Mouse (Mus musculus) urinary bladder, adult 2 months (tissue): ENCODE results near the gene Zfp991. TPM values are rescaled to one million over a fixed set of nuclear protein-coding genes. Genes with fewer than 3 reads are reported as not detected.
"Not testable (repeated sequence)": the region's sequence is repeated elsewhere in the genome, so short reads cannot be mapped to it uniquely, and the experiment has no call there.

ENCODE experiments used
- DNase-seq: peaks from one replicate; pipeline ENCODE4 v3.0.0; 2022; ENCODE audit warnings: low spot score
- polyA plus RNA-seq: library from polyadenylated mRNA; depleted of rRNA; stranded (reverse); fragments of >200 nt; gene quantifications from 2 replicates; pipeline ENCODE4 v1.2.3, GENCODE M21; 2012; rRNA removed

Gene Zfp991
- 7.6 and 10.3 TPM in 2 replicates for polyA plus RNA-seq

DNA sequence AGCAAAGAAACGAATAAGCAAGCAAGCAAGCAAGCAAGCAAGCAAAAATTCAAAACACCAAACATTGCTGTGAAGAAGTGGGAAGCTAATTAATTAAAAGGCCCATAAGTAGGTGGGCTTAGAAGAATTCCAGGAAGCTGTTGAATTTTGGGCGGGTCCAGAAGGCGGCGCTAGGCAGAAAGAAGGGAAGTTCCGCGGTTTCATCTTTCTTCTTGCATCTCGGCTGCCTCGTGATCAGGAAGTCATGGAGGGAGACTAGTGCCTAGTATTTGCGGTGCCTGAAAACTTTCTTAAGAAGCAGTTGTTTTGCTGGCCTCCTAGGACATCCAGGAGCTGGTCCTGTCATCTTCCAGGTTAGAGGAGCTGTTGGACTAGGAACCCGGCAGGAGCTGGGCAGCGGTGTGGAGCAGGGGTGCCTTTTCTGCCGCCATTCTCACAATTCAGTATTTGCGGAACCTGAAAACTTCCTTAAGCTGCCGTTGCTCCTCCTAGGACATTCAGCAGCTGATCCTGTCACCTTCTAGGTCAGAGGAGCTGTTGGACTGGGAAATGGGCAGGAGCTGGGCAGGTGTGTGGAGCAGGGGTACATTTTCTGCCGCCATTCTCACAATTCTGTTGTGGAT is at the start of gene Zfp991:
Zfp991 (plus strand) TSS at position 202 of the 623 bp plus-strand sequence.
- not testable (repeated sequence) for DNase-seq

GRCm38 (mm10) chr4:147095641-147096040 is 36.2 kb upstream of the Zfp991 start:
- not testable (repeated sequence) for DNase-seq

DNA sequence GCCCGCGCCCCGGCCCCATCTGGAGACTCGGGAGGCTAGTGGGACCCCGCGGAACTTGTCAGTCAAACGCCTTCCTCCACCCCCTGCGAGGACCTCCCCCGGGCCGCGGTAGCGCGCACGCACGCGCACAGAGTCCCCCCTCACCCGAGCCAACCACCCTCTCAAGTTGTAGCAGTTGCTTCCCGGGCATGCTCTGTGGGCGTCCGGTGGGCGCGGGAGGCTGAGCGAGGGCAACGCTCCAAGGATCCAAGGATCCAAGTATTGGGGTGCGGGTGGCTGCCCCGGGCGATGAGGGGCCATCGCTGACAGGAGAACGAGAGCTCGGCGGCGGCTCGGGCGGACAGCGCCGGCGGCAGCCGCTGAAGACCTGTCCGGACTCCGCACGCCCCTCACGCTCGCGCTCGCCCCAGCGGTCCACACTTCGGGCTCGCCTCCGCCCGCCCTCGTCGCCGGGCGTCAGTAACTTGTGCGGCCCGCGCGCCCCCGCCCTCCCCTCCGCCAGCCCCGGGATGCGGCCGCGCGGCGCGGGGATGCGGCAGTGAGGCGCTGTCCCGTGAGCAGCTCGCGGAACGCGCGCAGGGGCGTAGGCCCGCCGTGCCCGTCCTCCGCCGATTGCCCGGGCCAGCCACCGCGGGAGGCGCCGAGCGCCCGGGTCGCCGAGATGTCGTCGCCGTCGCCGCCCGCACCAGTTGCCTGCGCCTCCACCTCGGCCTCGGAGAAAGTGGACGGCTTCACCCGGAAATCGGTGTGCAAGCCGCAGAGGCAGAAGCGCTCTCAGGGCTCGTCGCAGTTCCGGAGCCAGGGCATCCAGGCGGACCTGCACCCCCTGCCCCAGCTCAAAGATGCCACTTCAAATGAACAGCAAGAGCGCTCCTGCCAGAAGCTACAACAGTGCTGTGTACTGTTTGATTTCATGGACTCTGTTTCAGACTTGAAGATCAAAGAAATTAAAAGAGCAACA is 29.9 kb upstream of the Zfp991 start:
- not testable (repeated sequence) for DNase-seq

DNA sequence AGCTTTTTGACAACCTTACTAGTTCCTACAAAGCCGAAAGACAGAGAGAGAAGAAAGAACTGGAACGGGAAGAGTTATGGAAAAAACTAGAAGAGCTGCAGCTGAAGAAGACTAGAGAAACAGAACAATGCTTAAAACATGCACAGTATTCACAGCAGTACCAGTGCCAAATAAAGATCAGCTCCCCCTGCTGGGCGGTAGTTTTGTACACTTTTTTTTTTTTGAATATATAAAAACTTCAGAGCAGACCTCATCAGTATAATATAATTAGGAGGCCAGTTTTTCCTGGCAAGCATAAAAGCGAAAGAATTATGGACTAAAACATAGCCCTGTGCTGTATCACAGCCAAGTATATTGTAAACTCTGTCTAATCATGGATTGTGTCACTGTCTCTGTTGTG is 28.0 kb upstream of the Zfp991 start:
- not testable (repeated sequence) for DNase-seq

GRCm38 (mm10) chr4:147117839-147118238 is 14.0 kb upstream of the Zfp991 start:
- not testable (repeated sequence) for DNase-seq

DNA sequence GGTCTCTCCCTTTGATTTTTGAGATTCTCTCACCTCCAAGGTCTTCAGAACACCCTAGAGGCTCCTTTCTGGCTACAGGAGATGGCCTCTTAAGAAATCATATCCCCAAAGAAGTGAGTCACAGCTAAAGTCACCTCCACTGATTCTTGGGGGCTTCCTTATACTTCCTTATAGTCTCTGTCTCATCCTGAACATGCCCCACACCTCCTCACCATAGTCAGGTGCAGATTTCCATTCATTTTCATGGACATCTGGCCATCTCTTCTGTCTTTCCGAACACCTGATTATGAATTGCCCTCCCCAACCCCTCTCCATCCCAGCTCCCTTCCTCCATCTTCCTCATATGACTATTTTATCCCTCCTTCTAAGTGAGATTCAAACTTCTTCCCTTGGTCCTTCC is 9.6 kb upstream of the Zfp991 start:
- not testable (repeated sequence) for DNase-seq

DNA sequence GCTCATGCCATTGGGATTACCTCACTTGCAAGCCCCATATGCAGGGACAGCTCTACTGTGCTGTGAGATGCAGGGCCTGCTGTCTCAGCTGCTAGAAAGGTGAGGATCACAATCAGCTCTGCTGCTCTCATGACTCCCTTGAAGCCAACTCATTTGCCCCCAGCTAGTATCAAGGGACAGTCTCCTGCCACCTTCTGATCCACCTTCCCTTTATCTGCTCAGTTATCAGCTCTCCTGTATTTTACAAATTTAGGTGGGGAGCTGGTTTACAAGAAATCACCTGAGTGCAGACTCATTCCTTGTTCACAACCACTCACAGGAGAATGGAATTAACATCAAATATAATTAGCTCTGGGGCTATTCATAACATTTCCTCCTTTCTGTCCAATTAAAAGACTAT is 8.0 kb upstream of the Zfp991 start:
- DNase-seq: not testable (repeated sequence)

DNA sequence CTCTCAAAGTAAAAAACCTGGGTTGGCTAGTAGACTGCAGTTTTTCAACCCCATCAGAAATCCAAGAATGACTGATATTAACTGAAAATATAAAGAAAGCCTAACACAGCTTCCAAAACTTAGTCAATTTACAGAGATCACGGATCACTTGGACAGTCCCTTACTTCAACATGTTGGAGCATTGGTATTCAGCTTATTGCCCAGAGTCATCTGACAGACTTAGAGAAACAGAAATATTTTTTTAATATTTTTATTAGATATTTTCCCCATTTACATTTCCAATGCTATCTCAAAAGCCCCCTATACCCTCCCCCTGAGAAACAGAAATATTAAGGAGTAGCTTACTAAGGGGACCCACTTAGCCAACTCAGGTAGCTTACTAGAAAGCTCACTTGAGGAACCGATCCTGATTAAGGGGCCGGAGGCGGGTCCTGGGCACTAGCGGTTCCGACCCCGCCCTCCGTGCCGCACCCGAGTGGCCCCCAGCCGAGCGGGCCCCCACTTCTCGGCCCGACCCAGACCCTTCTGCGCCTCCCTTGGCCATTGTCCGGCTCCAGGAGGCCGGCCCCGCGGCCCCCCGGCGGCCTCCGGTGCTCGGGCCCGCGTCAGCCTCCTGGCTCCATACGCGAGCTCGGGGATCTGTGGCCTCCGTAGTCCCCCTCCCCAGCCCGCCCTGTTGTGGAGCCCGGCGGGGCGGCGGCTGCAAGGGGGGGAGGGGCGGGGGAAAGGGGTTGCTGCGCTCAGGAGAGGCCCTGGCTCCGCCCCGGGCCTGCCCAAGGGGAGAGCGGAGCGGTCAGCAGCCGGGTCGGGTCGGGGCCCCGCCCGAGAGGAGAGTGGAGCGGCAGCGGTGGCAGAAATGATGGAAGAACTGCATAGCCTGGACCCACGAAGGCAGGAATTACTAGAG is 7.2 kb upstream of the Zfp991 start:
- peak; percentile 31 for DNase-seq

GRCm38 (mm10) chr4:147125326-147125725 is 6.5 kb upstream of the Zfp991 start:
- not testable (repeated sequence) for DNase-seq

DNA sequence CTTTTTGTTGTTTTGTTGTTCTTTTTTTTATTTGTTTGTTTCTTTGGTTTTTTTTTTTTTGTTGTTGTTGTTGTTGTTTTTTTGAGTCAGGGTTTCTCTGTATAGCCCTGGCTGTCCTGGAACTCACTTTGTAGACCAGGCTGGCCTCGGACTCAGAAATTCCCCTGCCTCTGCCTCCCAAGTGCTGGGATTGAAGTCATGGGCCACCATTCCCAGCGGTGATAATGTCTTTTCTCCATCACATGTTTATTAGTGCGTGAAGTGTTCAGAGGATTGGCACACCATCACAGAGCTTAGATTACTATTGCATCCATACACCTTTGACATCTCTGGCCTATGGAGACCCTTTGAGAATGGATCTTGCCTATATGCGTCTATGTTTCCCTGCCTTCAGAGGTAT is 6.0 kb upstream of the Zfp991 start:
- not testable (repeated sequence) for DNase-seq

- not testable (repeated sequence) for DNase-seq
Observed at GRCm38 (mm10) chr4:147126435-147126834, 5.4 kb upstream of the Zfp991 start.

DNA sequence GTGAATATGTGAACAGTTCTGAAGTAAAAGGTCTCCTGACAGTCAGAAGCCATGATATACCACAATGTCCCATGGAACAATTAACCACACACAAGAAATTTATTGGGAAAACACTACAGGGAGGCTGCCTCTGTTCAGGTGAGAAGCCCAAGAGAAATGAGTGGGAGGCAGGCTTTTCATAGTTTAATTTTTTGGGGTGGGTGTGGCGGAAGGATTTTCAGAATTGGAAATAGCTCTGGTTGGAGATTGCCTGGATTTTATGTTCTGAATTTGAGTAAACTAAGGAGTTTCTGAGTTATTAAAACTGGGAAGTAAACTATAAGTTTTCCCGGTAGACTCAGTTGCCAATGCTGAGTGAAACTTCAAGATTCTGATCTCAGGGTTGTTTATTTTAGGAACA is 4.7 kb upstream of the Zfp991 start:
- DNase-seq: not testable (repeated sequence)

GRCm38 (mm10) chr4:147128152-147128551 is 3.7 kb upstream of the Zfp991 start:
- DNase-seq: not testable (repeated sequence)

GRCm38 (mm10) chr4:147133596-147133995 is 1.8 kb downstream of the Zfp991 start:
- not testable (repeated sequence) for DNase-seq

DNA sequence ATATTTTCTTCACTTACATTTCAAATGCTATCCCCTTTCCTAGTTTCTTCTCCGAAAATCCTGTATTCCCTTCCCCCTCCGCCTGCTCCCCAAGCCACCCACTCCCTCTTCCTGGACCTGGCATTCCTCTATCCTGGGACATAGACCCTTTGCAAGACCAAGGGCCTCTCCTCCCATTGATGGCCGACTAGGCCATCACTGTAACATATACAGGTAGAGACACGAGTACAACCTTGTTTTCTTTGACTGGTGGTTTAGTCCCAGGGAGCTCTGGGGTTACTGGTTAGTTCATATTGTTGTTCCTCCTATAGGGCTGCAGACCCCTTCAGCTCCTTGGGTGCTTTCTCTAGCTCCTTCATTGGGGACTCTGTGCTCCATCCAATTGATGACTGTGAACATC is 9.9 kb downstream of the Zfp991 start:
- DNase-seq: not testable (repeated sequence)

DNA sequence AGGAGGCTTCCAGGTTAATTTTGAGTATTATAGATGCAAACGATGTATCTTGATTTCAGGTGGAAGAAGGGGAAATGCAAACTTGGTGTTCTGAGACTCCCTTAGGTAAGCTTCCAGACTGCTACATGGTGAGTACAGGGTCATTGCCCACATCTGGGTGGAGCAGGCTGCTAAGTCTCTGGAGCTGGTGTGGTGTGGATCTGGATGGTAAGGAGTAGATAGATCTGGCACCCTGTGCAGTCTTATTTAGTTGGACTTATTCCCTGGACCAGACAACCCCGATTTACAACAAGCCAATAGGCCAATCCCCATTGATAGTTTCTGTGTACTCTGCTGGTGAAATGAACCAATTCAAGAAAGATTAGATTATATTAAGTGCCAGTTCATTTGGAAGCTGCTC is 33.4 kb downstream of the Zfp991 start:
- not testable (repeated sequence) for DNase-seq

GRCm38 (mm10) chr4:147170547-147170946 is 38.7 kb downstream of the Zfp991 start:
- DNase-seq: not testable (repeated sequence)

DNA sequence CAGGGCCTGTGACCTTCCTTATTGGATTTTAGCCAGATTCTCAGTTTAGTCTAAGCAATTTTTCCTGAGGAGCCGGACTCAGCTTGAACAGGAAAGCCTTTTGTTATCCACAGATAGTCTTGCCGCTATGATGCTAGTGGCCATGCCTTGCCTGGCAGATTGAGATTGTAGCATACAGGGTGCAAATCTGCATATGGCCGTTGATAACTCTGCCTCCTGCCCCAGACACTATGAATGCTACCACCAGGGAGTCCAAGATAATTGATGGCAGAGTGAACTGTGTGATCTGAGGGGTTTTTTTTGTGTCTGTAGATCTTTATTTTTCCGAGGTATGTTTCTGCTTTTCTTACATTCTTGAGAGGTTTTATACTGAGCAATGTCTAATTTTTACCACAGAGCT is 39.7 kb downstream of the Zfp991 start:
- DNase-seq: not testable (repeated sequence)

DNA sequence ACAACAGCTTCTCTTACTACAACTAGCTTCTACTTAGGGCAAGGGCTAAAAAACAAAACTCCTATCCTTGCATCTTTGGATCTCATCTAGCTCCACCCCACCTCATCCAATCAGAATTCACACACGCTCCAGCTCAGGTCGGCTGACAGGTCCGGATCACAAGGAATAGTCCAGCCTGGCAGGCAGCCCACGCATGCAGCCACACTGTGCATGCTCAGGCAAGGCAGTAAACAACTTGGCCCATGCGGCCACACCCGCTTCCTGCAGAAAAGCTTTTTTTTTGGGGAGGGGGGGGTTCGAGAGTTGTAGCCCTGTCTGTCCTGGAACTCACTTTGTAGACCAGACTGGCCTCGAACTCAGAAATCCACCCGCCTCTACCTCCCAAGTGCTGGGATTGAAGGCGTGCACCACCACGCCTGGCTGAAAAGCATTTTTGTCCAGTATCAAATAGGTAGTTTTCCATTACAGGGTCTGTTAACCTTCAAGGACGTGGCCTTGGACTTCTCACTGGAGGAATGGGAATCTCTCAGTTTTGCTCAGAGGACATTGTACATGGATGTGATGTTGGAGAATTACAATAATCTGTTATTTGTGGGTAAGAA is 44.5 kb downstream of the Zfp991 start:
- DNase-seq: not testable (repeated sequence)

- DNase-seq: peak; percentile 19
Observed at GRCm38 (mm10) chr4:147181141-147181685, 49.4 kb downstream of the Zfp991 start.
